Mouse (Mus musculus) urinary bladder, postnatal 4 days (tissue): ENCODE data around the gene Ksr1.

Experiments
- DNase-seq, 2 experiments: peaks; one replicate each; pipeline ENCODE4 v3.0.0; 2021 to 2022; ENCODE audit warnings: low spot score in 2 of 2

Gene Ksr1

DNA sequence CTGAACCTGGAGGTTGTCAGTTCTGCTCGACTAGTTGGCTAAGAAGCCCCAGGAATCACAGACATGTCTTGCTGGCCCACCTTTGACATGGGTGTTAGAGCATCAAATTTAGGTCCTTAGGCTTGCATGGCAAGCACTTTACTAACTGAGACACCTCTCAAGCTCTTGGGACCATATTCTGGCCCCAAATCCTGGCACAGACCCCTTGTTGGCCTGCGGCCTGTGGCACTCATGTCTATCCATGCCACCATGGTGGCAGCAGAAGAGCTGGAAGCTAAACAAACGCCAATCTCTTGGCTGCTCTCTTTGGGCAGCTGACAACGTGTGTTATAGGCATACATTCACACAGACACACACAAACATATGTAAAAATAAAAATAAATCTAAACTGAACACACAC is 2.6 kb upstream of the Ksr1 start:
- DNase-seq: no peak

GRCm38 (mm10) chr11:79145283-79146265 is 633 bp downstream of the Ksr1 start:
- no peak for DNase-seq

GRCm38 (mm10) chr11:79144741-79145140 is 1.5 kb downstream of the Ksr1 start:
- no peak for DNase-seq

DNA sequence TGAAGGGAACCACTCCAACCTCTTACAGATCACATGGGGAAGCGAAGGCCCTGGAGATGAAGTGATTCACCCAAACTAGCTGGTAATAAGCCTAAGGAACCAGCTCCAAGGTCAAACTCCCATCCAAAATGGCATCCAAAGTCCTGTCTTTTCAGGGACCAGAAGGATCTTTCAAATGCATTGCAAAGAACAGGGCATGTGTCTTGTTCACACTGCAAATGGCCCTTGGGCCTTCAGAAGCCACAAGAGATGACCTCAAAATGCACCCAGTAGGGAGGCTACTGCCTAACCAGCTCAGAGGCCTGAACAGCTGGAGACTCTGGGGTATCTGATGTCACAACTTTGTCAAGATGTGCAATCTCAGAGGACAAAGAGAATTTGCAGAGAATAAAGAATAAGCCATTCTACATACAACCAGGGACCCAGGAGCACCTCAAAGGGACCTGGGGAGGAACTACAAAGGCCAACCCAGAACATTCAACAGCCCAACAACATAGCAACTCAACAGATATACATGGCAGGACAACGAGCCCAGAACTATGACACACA is 2.1 kb downstream of the Ksr1 start:
- DNase-seq: no peak

DNA sequence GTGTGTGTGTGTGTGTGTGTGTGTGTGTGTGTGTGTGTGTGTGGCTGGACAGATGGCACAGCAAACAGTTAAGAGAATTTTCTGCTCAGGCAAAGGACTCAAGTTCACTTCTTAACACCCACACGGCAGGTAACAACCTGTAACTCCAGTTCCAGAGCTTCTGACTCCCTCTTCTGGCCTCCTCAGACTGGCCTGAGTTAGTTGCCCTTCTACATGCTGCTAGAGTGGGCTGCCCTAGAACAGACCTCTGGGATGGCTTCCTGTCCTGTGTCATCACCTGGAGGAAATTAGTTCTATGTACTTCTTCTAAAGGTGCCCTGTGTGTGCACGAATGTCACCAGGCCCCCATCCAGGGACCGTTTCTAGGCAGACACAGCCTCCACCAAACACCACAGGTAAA is 2.9 kb downstream of the Ksr1 start:
- DNase-seq: no peak

- no peak for DNase-seq
Measured at GRCm38 (mm10) chr11:79142381-79142780, 3.8 kb downstream of the Ksr1 start.

DNA sequence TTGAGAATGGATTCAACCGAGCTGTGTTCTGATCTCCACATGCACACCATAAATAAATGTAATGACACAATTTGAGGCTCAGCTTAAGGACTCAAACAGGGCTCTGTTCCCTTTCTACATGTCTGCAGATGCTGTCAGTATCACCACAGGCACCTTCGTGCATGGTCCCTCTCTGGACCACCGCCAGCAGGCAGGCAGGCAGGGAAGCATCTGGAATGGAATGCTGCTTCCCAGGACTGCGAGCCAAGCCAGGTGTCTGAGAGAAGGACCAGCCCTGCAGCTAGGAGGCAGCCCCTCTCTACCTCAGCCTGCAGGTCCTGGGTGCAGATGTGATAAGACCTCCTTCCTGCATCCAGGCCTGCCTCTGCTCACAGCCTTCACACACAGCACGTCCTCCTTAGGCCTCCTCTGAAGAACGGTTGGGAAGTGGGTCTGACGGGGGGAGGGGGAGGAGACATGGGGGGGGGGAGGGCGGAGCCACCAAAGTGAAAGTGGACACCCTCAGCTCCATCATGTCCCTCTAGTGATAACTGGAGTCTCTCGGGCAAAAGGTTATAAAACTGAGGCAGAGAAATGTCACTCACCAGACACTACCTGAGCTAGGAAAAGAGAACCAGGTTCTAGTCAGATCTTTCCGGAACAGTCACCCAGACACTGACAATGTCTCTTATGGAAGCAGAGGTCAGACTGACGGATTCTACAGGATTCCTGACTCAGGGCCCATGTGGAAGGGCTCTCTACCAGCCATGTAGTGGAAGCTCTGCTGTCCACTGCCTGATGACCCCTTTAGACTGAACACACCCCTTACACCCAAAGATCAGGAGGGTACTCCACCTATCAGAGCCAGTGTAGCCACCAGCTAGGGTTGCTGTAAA is 4.7 kb downstream of the Ksr1 start:
- no peak for DNase-seq

DNA sequence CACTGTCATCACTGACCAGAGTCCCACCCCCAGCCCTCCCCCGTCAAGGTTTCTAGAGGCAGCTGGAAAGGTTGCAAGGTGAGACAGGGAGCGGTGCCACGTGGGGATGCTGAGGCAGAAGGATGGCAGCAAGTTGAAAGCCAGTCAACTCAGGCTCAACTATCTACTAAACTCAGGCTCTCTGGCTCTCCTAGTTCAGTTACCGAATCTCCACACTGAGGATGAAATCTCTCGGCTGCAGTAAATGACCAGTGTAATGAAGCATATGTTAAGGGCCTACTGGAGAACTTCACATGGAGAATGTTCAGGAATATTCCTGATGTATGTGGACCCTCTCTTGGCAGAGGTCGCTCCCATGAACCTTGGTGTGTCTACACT is 5.7 kb downstream of the Ksr1 start:
- DNase-seq: no peak

GRCm38 (mm10) chr11:79139878-79140510 is 6.2 kb downstream of the Ksr1 start:
- DNase-seq: no peak

DNA sequence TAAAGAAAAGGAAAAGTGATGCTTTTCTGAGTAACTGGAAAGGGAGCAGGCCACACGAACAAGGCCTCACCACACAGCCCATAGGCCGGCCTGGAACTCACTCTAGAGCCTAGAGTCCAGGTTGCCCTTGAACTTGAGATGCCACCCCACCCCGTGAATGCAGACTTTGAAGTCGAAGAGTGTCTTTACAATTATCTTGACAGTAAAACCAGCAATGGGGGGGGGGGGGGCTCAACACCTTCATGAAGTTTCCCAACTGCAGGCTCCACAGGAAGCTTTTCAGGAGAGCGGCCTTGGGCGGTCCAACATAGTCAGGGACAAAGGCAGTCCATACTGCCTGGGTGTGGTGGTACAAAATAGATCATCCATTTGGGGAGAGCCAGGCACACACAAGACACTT is 7.6 kb downstream of the Ksr1 start:
- no peak for DNase-seq

DNA sequence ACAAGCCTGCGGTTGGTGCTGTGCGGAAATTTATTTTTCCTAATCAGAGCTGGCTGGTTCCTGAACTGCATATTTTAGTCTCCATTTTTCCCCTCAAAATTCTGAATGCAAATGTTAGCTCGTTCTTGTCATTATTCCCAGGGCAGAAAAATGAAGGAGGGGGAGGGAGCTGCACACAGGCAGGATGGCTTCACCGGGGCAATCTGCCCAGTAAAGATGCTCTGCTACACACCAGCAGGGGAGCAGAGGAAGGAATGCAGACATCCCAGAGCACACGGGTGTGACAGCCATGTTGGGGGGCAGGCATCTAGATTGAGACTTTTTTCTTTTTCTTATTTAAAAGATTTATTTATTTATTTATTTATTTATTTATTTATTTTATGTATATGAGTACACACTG is 9.0 kb downstream of the Ksr1 start:
- DNase-seq: no peak

DNA sequence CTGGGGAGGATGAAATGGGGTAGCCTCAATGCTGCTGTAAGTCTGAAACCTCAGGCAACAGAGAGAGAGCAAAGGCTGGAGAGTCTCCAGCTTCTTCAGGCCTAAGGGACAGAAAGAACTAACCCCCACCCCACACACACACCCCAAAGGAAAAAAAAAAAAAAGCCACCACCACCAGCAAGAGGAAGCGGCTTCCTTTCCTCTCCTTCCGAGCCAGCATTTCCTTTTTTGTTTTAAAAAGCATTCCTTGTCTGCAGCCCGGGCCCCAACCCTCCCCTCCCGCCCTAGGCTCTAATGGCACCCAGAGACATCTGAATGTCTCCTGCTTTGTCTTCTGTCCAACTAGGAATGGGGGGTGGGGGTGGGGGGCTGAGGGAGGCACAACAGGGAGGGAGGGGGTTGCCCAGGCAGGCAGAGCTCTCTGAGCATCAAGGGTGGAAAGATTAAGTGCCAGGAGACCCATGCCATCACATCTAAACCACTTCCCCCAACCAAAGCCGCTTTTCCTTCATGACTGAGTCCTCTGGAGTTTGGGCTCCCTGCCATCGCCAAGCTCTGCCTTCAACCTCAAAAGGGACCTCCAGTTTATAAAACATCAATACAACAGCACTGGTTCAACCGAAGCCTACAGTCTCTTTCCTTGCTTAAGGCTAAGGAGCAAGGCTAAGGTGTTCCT is 10.4 kb downstream of the Ksr1 start:
- no peak for DNase-seq

DNA sequence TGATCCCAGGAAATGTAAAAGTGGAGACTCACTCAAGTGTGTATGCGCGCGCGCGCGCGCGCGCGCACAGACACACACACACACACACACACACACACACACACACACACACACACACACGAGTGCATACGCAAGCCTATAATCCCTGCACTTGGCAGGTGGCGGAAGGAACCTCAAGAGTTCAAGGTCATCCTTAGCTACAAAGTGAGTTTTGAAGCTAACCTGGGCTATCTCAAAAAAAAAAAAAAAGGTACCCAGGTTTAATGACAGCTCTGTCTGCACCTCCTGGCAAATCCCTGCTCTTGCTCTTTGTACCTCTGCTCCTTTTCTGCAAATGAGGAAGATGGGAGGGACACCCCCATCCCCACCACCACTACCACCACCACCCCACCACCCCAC is 11.1 kb downstream of the Ksr1 start:
- DNase-seq: no peak

- DNase-seq: no peak
Measured at GRCm38 (mm10) chr11:79134416-79135104, 11.6 kb downstream of the Ksr1 start.

DNA sequence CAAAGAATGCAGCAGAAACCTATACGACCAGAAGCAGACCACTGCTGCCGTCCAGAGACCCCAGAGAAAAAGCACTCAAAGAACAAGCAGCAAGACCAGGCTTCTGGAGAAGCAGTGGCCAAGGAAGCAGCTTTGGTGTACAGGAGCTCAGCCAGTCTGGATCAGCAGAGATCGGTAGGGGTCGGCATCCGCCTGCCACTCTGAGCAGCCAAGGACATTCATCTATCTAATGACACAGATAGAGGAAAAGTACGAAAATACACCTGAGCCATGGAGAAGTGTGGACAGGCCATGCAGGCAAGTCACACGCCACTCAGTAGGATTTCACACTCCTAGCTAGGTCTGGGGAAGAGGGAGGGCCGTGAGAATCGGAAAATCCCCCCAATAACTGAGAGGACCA is 12.2 kb downstream of the Ksr1 start:
- DNase-seq: no peak

DNA sequence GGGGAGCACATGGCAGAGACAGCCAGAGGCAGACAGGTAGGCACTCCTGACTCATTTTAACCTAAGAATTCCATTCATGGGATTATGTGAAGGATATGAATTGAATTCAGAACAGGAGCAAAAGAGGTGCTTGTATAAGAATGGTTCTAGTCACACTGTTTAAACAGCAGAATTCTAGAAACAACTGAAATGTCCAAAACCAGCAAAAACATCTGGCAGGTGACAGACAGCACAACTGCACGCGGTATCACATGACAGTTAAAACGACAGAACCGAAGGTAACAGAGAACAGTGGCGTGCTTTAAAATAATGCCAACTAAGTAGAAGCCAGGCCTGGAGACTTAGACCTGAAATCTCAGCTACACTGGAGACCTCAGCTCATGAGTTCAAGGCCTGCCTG is 13.2 kb downstream of the Ksr1 start:
- no peak for DNase-seq

- DNase-seq: no peak
Measured at GRCm38 (mm10) chr11:79131949-79132411, 14.2 kb downstream of the Ksr1 start.

DNA sequence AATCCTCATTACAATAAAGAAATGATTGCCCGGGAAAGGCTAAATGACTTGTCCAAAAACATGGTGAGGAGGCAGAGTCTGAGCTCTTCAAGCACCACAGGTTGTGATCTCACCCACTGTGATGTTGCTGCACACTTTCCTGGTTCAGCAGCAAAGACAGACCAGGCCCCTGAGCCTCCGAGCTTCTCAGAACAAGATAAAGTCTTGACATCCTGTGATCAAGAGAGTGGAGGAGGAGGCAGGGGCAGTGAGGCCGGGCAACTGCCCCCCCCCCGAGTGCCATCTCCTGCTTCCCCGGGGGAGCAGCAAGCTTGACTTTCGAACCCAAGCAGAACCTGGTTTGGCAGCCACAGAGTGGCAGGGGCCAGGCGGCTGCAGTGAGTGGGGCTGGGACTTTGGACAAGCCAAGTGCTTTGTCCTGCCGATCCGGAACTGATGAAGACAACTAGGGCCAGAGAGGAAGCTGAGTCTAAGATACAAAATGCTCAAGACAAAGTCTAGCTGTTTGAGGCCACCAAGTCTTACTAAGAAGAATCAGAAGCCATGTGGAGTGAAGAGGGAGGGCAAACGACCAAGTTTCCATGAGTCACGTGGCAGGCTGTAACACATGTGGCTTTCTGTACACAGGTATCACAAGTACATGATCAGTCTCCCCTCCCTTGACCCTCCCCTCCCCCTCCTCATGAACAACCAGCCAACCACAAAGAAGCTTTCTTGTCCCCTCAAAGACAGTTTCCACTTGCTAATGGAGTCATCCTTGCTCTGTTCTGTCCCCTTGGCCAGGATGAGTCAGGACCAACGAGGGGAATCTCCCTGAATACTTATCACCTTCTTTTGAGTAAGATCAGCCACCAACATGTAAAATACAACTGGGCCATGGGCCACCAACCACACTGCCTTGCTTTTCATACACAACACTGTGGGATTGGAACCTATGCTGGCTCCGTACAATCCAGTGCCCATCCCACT is 16.5 kb downstream of the Ksr1 start:
- DNase-seq: no peak

GRCm38 (mm10) chr11:79128233-79128632 is 18.0 kb downstream of the Ksr1 start:
- no peak for DNase-seq
